Mouse (Mus musculus) thymus, postnatal 14 days (tissue): ENCODE measurements around the gene Bmx.

Source experiments
- DNase-seq: peaks from one replicate; pipeline ENCODE4 v3.0.0; 2021

Bmx gene

GRCm38 (mm10) chrX:164258057-164258456 is at the start of gene Bmx:
Gene Bmx (minus strand): TSS chrX:164258193.
- no peak for DNase-seq

DNA sequence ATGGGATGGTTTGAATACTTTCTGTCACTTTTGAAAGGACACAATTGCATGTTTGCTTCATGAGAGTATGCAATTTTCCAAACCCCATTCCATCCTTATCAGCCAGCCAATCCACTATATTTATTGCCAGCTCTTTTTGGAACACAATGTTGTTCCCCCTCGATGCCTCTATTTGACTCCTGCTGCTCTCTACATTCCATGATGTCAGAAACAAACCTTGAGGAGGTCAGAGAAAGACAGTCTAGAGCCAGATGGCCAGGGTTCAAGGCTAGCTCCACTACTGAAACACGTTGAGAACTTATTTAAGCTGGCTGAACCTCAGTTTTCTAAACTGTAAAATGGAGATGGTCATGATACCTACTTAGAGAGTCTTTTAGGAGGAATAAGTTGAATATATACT is 48.3 kb upstream of the Bmx start:
- DNase-seq = no peak

GRCm38 (mm10) chrX:164291147-164291546 is 33.2 kb upstream of the Bmx start:
- no peak for DNase-seq

GRCm38 (mm10) chrX:164287077-164287476 is 29.1 kb upstream of the Bmx start:
- peak; percentile 6 for DNase-seq

GRCm38 (mm10) chrX:164283808-164284207 is 25.8 kb upstream of the Bmx start:
- no peak for DNase-seq

DNA sequence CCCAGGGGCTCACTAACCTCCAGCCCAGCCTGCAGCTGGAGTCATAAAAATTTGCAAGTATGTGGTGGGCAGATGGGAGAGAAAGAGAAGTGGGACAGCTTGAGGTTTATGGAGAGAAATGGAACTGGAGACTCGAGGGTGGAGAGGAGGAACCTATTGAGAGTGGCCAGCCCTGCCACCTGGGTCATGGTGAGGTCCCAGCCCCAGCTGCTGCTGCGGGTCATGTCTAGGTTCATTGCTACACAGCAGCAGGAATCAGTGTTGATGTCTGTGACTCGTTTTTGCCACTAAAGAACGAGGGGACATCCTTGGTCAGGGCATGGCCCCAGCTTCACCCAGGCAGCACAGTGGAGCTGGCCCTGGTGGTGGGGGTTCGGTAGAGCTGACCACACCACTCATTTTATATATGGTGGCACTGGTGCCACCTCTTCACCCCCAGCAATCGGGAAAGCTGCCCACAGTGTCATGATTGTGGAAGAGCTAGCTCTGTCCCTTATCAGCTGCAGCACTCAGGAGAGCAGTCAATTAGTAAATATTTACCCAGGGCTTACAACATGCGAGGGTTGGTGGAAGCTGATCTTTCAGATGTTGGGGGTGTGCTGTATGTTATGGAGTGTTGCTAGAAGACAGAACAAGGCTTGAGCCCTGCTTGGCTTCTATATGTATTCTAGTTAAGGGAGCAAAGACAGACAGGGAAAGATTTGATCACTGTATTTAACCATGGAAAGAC is 23.1 kb upstream of the Bmx start:
- DNase-seq = no peak

DNA sequence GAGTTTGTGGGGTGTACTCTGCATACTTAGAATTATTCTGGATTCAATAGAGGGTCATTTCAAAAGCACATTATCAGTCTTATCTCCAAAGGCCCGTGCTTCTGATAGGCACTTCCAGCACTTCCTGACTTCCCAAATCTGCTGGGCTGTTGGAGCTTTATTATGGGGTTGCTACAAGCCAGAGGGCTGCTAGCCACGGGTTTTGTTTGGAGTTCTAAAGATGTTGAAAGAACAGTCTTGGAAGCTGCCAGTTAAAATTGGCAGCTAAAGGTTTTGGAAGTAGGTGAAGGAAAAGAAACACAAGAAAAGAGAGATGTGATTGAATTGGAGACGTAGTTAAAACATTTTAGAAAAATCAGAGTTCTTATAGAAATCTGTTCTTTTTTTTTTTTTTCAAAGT is 17.5 kb upstream of the Bmx start:
- no peak for DNase-seq

- DNase-seq = no peak
Measured at GRCm38 (mm10) chrX:164270603-164271002, 12.6 kb upstream of the Bmx start.

DNA sequence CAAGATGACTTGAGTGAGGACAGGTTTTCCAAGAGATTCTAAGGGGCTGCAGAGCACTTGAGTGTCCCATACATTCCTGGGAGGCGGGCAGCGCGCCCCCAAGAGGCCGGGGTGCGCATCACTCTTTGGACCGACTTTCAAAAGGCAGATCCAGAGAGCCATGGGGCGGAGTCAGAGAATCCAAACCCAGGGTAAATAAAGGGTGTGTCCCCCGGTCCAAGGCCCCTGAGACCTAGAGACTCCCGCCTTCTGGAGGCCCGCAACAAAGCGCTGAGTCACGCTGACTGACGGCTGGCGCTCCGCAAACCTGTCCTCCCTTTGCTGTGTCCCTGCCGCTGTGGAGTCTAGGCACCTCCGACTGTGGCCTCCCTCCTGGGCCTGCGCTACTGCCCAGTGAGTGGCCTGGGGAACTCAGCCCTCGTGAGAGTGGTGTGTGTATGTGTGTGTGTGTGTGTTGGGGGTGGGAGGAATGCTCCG is 11.3 kb upstream of the Bmx start, which contains the start of gene Pir:
Gene Pir (plus strand): TSS at position 87 of the 477 bp plus-strand sequence.
- DNase-seq = peak; percentile 12

- DNase-seq = no peak
Measured at GRCm38 (mm10) chrX:164264861-164265260, 6.9 kb upstream of the Bmx start.

- no peak for DNase-seq
Measured at GRCm38 (mm10) chrX:164262286-164262685, 4.3 kb upstream of the Bmx start.

GRCm38 (mm10) chrX:164258662-164259061 is 669 bp upstream of the Bmx start:
- no peak for DNase-seq

GRCm38 (mm10) chrX:164256527-164256926 is 1.5 kb downstream of the Bmx start:
- no peak for DNase-seq

DNA sequence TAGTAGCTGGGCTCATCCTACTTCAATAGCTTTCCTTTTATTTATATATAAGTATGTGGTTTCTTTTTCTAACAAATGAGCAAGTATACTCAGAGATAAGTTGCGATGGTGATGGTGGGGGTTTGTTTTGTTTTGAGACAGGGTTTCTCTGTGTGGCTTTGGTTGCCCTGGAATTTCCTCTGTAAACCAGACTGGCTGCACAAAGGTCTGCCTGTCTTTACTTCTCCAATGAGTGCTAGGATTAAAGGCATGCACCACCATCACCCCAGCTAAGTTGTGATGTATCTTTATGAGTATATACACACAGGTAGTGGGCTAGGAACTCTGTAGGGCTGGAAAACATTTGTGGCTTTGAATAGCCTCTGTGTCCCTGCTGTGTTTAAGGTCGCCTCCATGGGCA is 11.3 kb downstream of the Bmx start:
- no peak for DNase-seq

GRCm38 (mm10) chrX:164245714-164246113 is 12.3 kb downstream of the Bmx start:
- no peak for DNase-seq

GRCm38 (mm10) chrX:164233380-164233779 is 24.6 kb downstream of the Bmx start:
- DNase-seq = no peak

- peak; percentile 24 for DNase-seq
Measured at GRCm38 (mm10) chrX:164221989-164222388, 36.0 kb downstream of the Bmx start.

GRCm38 (mm10) chrX:164200547-164200946 is 57.4 kb downstream of the Bmx start:
- no peak for DNase-seq

- no peak for DNase-seq
Measured at GRCm38 (mm10) chrX:164197679-164198078, 60.3 kb downstream of the Bmx start.

DNA sequence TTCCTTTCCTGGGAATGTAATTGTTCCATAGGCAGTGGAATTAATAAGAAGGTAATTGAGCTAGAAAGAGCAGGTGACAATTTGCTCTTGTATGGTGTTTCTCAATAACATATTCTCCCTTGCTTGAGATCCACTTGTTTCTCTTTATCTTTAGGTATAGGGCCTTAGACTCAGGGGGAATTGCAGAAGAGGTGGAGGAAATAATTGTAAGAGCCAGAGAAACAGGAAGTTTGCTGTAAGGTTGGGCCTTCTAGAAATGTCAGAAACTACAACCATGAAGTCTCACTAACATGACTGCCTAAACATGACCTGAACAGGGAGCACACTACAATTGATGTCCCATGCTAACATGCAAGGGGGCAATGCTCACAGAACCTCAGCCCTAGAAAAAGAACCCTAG is 68.1 kb downstream of the Bmx start:
- DNase-seq = no peak

DNA sequence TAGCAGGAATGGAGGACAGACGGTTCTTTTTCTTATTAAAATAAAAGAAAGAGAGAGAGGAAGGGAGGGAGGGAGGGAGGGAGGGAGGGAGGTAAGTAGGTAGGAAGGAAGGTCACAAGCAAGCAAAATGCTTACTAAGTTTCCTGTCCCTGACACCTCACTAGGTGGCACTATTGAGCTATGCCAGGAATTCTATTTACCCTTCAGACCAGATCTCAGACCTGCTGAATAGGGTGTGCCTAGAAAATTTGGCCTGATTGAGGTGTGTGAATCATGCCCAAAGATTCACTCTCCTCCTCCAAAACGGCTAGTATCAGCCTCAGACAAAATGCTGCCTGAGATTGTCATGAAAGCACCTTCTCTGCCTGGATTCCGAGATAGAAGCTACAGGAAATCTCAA is 74.1 kb downstream of the Bmx start:
- peak; percentile 41 for DNase-seq

DNA sequence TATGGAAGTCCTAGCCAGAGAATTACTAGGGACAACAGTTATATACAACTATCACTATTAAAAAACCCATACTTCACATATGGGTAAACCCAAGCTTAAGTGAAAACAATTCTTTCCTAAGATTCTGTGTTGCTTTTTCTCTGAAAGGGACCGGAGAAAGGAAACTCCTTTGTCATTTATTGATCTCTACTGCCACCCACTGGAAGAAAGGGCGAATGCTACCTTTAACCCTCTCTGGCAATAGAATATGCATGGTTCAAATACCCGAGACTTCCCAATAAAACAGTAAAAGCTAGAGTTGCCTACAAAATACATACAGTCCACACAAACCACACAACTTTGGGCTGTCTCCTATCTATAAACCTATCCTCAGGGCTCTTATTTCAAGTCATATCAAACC is 78.2 kb downstream of the Bmx start:
- peak; percentile 53 for DNase-seq

DNA sequence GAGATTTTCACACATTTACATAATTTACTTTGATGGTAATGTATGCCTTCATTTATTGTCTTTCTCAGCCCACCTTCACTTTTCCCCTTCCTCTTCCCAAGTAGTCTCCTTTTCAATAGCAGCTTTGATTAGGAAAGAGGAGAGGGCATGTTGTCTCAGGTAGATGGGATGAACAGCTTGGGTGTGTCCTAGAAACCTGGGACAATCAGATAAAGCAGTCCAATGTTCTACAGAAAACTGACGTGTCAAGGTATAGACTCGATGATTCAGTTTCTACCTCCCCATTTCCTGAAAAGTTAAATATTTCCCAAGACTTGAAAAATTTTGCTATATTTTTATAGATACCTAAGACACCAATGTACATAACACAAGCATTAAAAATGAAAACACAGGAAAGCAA is 79.1 kb downstream of the Bmx start:
- DNase-seq = no peak

GRCm38 (mm10) chrX:164175780-164176179 is 82.2 kb downstream of the Bmx start:
- no peak for DNase-seq

DNA sequence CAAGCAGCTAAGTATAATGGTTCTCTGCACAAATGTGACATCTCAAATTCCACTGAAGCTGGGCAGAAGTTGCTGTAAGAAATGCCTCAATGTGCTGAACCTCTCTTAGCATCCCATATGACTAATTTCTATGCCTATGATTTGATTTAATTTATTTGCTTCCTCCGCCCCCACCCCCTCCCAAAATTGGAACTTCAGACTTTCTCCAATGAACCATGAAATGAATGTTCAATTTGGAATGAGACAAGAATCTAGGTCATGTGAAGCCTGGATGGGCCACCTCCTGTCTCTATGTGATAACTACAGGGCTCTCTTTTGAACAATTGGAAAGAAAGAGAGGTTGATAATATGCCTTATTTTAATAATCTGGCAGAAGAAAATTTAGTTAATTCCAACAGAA is 82.7 kb downstream of the Bmx start:
- DNase-seq = no peak
